In genomic region chr4:155320281-155321244, GRCm38 (mm10) we compare ENCODE assay signal across 9 mouse cellular contexts. TPM values are rescaled to one million over a fixed set of nuclear protein-coding genes. Genes with fewer than 3 reads are reported as not detected.
DNase-seq lines count a peak whose midpoint lies in the region; ATAC-seq and TF ChIP-seq lines count a peak whose summit lies in the region.
"Had no signal": no experiment of that assay in that cellular context is flagged by ENCODE, and none has a peak within 500 bp of the region (broad histone marks: within the 10 kb centered on the region; RNA-seq: fewer than 3 reads in every experiment).

No protein-coding gene starts in this region.

- peak; percentile 63; the same call in 1 of the 2 replicates for TF ChIP-seq CTCF in small intestine, adult 2 months (IDR thresholded peaks at IDR 0.05; ENCODE audit: extremely low read depth, insufficient read length, insufficient replicate concordance, low read depth, low read length)

- H3K4me2 ChIP-seq in forebrain, embryonic 12.5 days, result peak overlapping the region; percentile 34; the same call in 1 of the 2 replicates
- H3K4me2 ChIP-seq in kidney, embryonic 16.5 days (replicated peaks; ENCODE audit: low read depth, low read length), result no peak overlapping the region
- H3K4me2 ChIP-seq: liver, embryonic 15.5 days had no signal

- WGBS in forebrain, embryonic 12.5 days, result 52% methylated on average over 15 of the region's 15 CpGs
- whole genome bisulfite sequencing in kidney, embryonic 16.5 days, result 57% methylated on average over 15 of the region's 15 CpGs
- WGBS in small intestine, adult 2 months, result 63% methylated on average over 15 of the region's 15 CpGs

- no peaks in the 10 kb centered on the region for H3K9me3 ChIP-seq in forebrain, embryonic 12.5 days
- no peaks in the 10 kb centered on the region for H3K9me3 ChIP-seq in kidney, embryonic 16.5 days (ENCODE audit: low read length)
- H3K9me3 ChIP-seq: liver, embryonic 15.5 days had no signal

- peaks cover 9% of the 10 kb centered on the region for H3K4me1 ChIP-seq in forebrain, embryonic 12.5 days
- no peaks in the 10 kb centered on the region for H3K4me1 ChIP-seq in kidney, embryonic 16.5 days (ENCODE audit: insufficient read depth, low read length)
- peaks cover 22% of the 10 kb centered on the region for H3K4me1 ChIP-seq in small intestine, adult 2 months (ENCODE audit: control insufficient read depth, insufficient read depth, insufficient read length, low read length)

- no peaks in the 10 kb centered on the region for H3K36me3 ChIP-seq in forebrain, embryonic 12.5 days (replicated peaks)
- H3K36me3 ChIP-seq in kidney, embryonic 16.5 days (ENCODE audit: insufficient read depth, low read length), result no peaks in the 10 kb centered on the region
- no peaks in the 10 kb centered on the region for H3K36me3 ChIP-seq in small intestine, adult 2 months (ENCODE audit: control insufficient read depth, insufficient read depth, low read length)
- H3K36me3 ChIP-seq: liver, embryonic 15.5 days had no signal

- ATAC-seq in forebrain, embryonic 12.5 days (ENCODE audit: low FRiP score), result peak; percentile 87
- peak; percentile 66 for ATAC-seq in kidney, embryonic 16.5 days (ENCODE audit: low FRiP score, low TSS enrichment)

- H3K27me3 ChIP-seq in forebrain, embryonic 12.5 days, result no peaks in the 10 kb centered on the region
- H3K27me3 ChIP-seq in kidney, embryonic 16.5 days (ENCODE audit: insufficient read depth, low read length), result no peaks in the 10 kb centered on the region
- H3K27me3 ChIP-seq in small intestine, adult 2 months (ENCODE audit: control insufficient read depth, insufficient read depth, low read length), result no peaks in the 10 kb centered on the region

- H3K4me3 ChIP-seq in forebrain, embryonic 12.5 days (replicated peaks), result 0 out of 2 replicates have a peak overlapping the region, but pooled peaks have one; percentile 5
- H3K4me3 ChIP-seq in kidney, embryonic 16.5 days (ENCODE audit: low read length), result no peak overlapping the region
- H3K4me3 ChIP-seq in small intestine, adult 2 months (ENCODE audit: low read depth, low read length), result no peak overlapping the region
- H3K4me3 ChIP-seq: liver, embryonic 15.5 days had no signal

- no peak for TF ChIP-seq POLR2A in small intestine, adult 2 months (IDR thresholded peaks at IDR 0.05; ENCODE audit: low read depth, low read length)

- DNase-seq in adrenal gland, adult (ENCODE audit: inconsistent age in 2 of 2, low spot score in 1 of 2), result peak; percentile 31 to 69
- DNase-seq in adrenal gland, postnatal 4 days (ENCODE audit: low spot score in 2 of 2), result no peak
- peak; percentile 61 to 63 for DNase-seq in B cell, adult 2 months
- DNase-seq in brain, embryonic 18.5 days (ENCODE audit: low read depth, low spot score), result peak; percentile 42
- DNase-seq in lung, postnatal 4 days, result peak; percentile 50 to 57

- peak overlapping the region; percentile 70 for H3K27ac ChIP-seq in forebrain, embryonic 12.5 days
- no peak overlapping the region for H3K27ac ChIP-seq in kidney, embryonic 16.5 days (ENCODE audit: low read length)
- no peak overlapping the region for H3K27ac ChIP-seq in small intestine, adult 2 months (ENCODE audit: insufficient read depth, low read depth, low read length)
- H3K27ac ChIP-seq: liver, embryonic 15.5 days had no signal

- H3K9ac ChIP-seq in forebrain, embryonic 12.5 days, result peak overlapping the region; percentile 44; the same call in 1 of the 2 replicates
- 0 out of 2 replicates have a peak overlapping the region, but pooled peaks have one; percentile 7 for H3K9ac ChIP-seq in kidney, embryonic 16.5 days (replicated peaks; ENCODE audit: low read length)
- H3K9ac ChIP-seq: liver, embryonic 15.5 days had no signal

RNA-seq across cellular contexts. Expression of gene Prkcz, which starts 40.6 kb away (rescaled TPM):
- total RNA-seq in adrenal gland, postnatal 4 days (2021), result 10 to 100 TPM in 1 of 2 experiments, 1 to 10 TPM in 1; 7.8 to 10.3 TPM
- 26.5 and 26.7 TPM in 2 replicates for polyA plus RNA-seq in forebrain, embryonic 12.5 days (2016; fragmentation: Nextera tagmentation; extraction: Ambion mirVana)
- 17.3 and 17.9 TPM in 2 replicates for polyA plus RNA-seq in kidney, embryonic 16.5 days (2015; fragmentation: Nextera tagmentation; extraction: Ambion mirVana)
- polyA plus RNA-seq in small intestine, adult 2 months (2012; rRNA removed), result 22.1 and 73.8 TPM in 2 replicates

Comparison
In these comparisons a context has a peak if more than half of its experiments do, and no peak if none do; other contexts are left out.
1. DNase-seq: peak in adrenal gland, adult (2 of 2), B cell, adult 2 months (2 of 2), brain, embryonic 18.5 days (single experiment) and lung, postnatal 4 days (2 of 2); none in adrenal gland, postnatal 4 days (0 of 2).